Mouse (Mus musculus): ENCODE measurements around the gene Col16a1. TPM values are rescaled to one million over a fixed set of nuclear protein-coding genes. Genes with fewer than 3 reads are reported as not detected.

Col16a1 gene
- total RNA-seq, 1 experiment, result 4.9 TPM

GRCm38 (mm10) chr4:130131448-130132105 is 83.9 kb downstream of the Col16a1 start:
- TF ChIP-seq ZC3H11A (IDR thresholded peaks at IDR 0.05; ENCODE audit: borderline replicate concordance, low read depth, low read length) (no peak), MAFK (IDR thresholded peaks at IDR 0.05; ENCODE audit: insufficient read depth, low read depth, low read length) (no peak), CHD2 (IDR thresholded peaks at IDR 0.05; ENCODE audit: low read depth, low read length) (no peak), ZNF384 (IDR thresholded peaks at IDR 0.05; ENCODE audit: low read depth, low read length) (no peak), HCFC1 (IDR thresholded peaks at IDR 0.05; ENCODE audit: borderline replicate concordance, insufficient read depth, low read length) (no peak)
- Histone ChIP-seq H3K27ac (ENCODE audit: insufficient read depth, low read depth, low read length, poor library complexity, severe bottlenecking) (no peak overlapping the region), H3K9me3 (ENCODE audit: control insufficient read depth, insufficient read depth, low read depth, low read length) (no peaks in the 10 kb centered on the region), H3K4me3 (ENCODE audit: insufficient read depth in 1 of 2, low read depth in 1 of 2, low read length in 2 of 2, poor library complexity in 1 of 2, severe bottlenecking in 1 of 2) (no peak overlapping the region), H3K4me1 (ENCODE audit: control insufficient read depth in 2 of 2, insufficient read depth in 2 of 2, low read length in 2 of 2, poor library complexity in 1 of 2) (peaks cover 0 to 3% of the 10 kb centered on the region in 2 experiments; a peak in 2 of 4 replicates), H3K36me3 (ENCODE audit: control insufficient read depth, insufficient read depth, low read length, poor library complexity, severe bottlenecking) (peaks cover 6% of the 10 kb centered on the region), H3K9ac (ENCODE audit: insufficient read depth, low read depth, low read length, poor library complexity, severe bottlenecking) (no peak overlapping the region)
- DNase-seq (ENCODE audit: low read depth, low spot score), result no peak
- in situ Hi-C loops (cut with MboI; ENCODE audit: low sequenced_read_pairs in 2 of 2, unreplicated experiment in 2 of 2), result no loop called here

GRCm38 (mm10) chr4:130133399-130133798 is 85.8 kb downstream of the Col16a1 start:
- Histone ChIP-seq H3K9me3 (ENCODE audit: control insufficient read depth, insufficient read depth, low read depth, low read length) (no peaks in the 10 kb centered on the region), H3K4me1 (ENCODE audit: control insufficient read depth in 2 of 2, insufficient read depth in 2 of 2, low read length in 2 of 2, poor library complexity in 1 of 2) (peaks cover 0 to 3% of the 10 kb centered on the region in 2 experiments; a peak in 2 of 4 replicates), H3K27ac (ENCODE audit: insufficient read depth, low read depth, low read length, poor library complexity, severe bottlenecking) (no peak overlapping the region), H3K4me3 (ENCODE audit: insufficient read depth in 1 of 2, low read depth in 1 of 2, low read length in 2 of 2, poor library complexity in 1 of 2, severe bottlenecking in 1 of 2) (no peak overlapping the region), H3K9ac (ENCODE audit: insufficient read depth, low read depth, low read length, poor library complexity, severe bottlenecking) (no peak overlapping the region), H3K36me3 (ENCODE audit: control insufficient read depth, insufficient read depth, low read length, poor library complexity, severe bottlenecking) (no peaks in the 10 kb centered on the region)
- in situ Hi-C loops (cut with MboI; ENCODE audit: low sequenced_read_pairs in 2 of 2, unreplicated experiment in 2 of 2), result no loop called here
- no peak for DNase-seq (ENCODE audit: low read depth, low spot score)
- TF ChIP-seq ZC3H11A (IDR thresholded peaks at IDR 0.05; ENCODE audit: borderline replicate concordance, low read depth, low read length), result no peak
- no peak for TF ChIP-seq MAFK (IDR thresholded peaks at IDR 0.05; ENCODE audit: insufficient read depth, low read depth, low read length)
- TF ChIP-seq ZNF384 (IDR thresholded peaks at IDR 0.05; ENCODE audit: low read depth, low read length), result no peak
- TF ChIP-seq CHD2 (IDR thresholded peaks at IDR 0.05; ENCODE audit: low read depth, low read length), result no peak
- TF ChIP-seq HCFC1 (IDR thresholded peaks at IDR 0.05; ENCODE audit: borderline replicate concordance, insufficient read depth, low read length), result no peak

- in situ Hi-C loops (cut with MboI; ENCODE audit: low sequenced_read_pairs in 2 of 2, unreplicated experiment in 2 of 2), result no loop called here
- H3K36me3 ChIP-seq (ENCODE audit: control insufficient read depth, insufficient read depth, low read length, poor library complexity, severe bottlenecking), result no peaks in the 10 kb centered on the region
- peak; percentile 70 for DNase-seq (ENCODE audit: low read depth, low spot score)
These were observed 91.0 kb downstream of the Col16a1 start for GRCm38 (mm10) chr4:130138441-130139213.

GRCm38 (mm10) chr4:130139214-130139492 is 91.5 kb downstream of the Col16a1 start, which contains the start of gene Hcrtr1:
Hcrtr1 (minus strand) TSS chr4:130139359.
- peak; percentile 27 for DNase-seq (ENCODE audit: low read depth, low spot score)
- H3K9me3 ChIP-seq (ENCODE audit: control insufficient read depth, insufficient read depth, low read depth, low read length), result no peaks in the 10 kb centered on the region
- H3K9ac ChIP-seq (ENCODE audit: insufficient read depth, low read depth, low read length, poor library complexity, severe bottlenecking), result peak within 1 kb of the TSS; percentile 55
- peak within 1 kb of the TSS; percentile 78 to 89 for H3K4me3 ChIP-seq (ENCODE audit: insufficient read depth in 1 of 2, low read depth in 1 of 2, low read length in 2 of 2, poor library complexity in 1 of 2, severe bottlenecking in 1 of 2)
- H3K36me3 ChIP-seq (ENCODE audit: control insufficient read depth, insufficient read depth, low read length, poor library complexity, severe bottlenecking), result no peaks in the 10 kb centered on the region
- in situ Hi-C loops (cut with MboI; ENCODE audit: low sequenced_read_pairs in 2 of 2, unreplicated experiment in 2 of 2), result no loop called here
- TF ChIP-seq MAFK (IDR thresholded peaks at IDR 0.05; ENCODE audit: insufficient read depth, low read depth, low read length) (no peak), CHD2 (IDR thresholded peaks at IDR 0.05; ENCODE audit: low read depth, low read length) (no peak), HCFC1 (IDR thresholded peaks at IDR 0.05; ENCODE audit: borderline replicate concordance, insufficient read depth, low read length) (no peak), ZNF384 (IDR thresholded peaks at IDR 0.05; ENCODE audit: low read depth, low read length) (no peak), ZC3H11A (IDR thresholded peaks at IDR 0.05; ENCODE audit: borderline replicate concordance, low read depth, low read length) (no peak)
- H3K4me1 ChIP-seq (ENCODE audit: control insufficient read depth in 2 of 2, insufficient read depth in 2 of 2, low read length in 2 of 2, poor library complexity in 1 of 2), result peaks cover 0 to 3% of the 10 kb centered on the region in 2 experiments; a peak in 1 of 4 replicates
- H3K27ac ChIP-seq (ENCODE audit: insufficient read depth, low read depth, low read length, poor library complexity, severe bottlenecking), result no peak within 1 kb of the TSS

More at GRCm38 (mm10) chr4:130138441-130139213, 91.0 kb downstream of the Col16a1 start:
- Histone ChIP-seq H3K27ac (ENCODE audit: insufficient read depth, low read depth, low read length, poor library complexity, severe bottlenecking) (no peak overlapping the region), H3K4me1 (ENCODE audit: control insufficient read depth in 2 of 2, insufficient read depth in 2 of 2, low read length in 2 of 2, poor library complexity in 1 of 2) (peaks cover 0 to 3% of the 10 kb centered on the region in 2 experiments; a peak in 1 of 4 replicates), H3K4me3 (ENCODE audit: insufficient read depth in 1 of 2, low read depth in 1 of 2, low read length in 2 of 2, poor library complexity in 1 of 2, severe bottlenecking in 1 of 2) (peak overlapping the region; percentile 78 to 89), H3K9ac (ENCODE audit: insufficient read depth, low read depth, low read length, poor library complexity, severe bottlenecking) (peak overlapping the region; percentile 55), H3K9me3 (ENCODE audit: control insufficient read depth, insufficient read depth, low read depth, low read length) (no peaks in the 10 kb centered on the region)
- TF ChIP-seq HCFC1 (IDR thresholded peaks at IDR 0.05; ENCODE audit: borderline replicate concordance, insufficient read depth, low read length) (0 out of 2 replicates have a peak, but pooled peaks have one; percentile 56), ZNF384 (IDR thresholded peaks at IDR 0.05; ENCODE audit: low read depth, low read length) (no peak)

Measured in ES-E14 (cell line).